Mouse (Mus musculus) retina, embryonic 14.5 days (tissue): ENCODE results near the gene Gbp2b.
A peak's percentile ranks its signal among the peaks of the same experiment; 100 is the strongest.
"Not testable (repeated sequence)": the region's sequence is repeated elsewhere in the genome, so short reads cannot be mapped to it uniquely, and the experiment has no call there.

ENCODE experiments used
- DNase-seq: peaks from one replicate; pipeline ENCODE4 v3.0.0-alpha.2; 2015; ENCODE audit warnings: low spot score

Gbp2b gene

GRCm38 (mm10) chr3:142620956-142621562, 26.4 kb downstream of the Gbp2b start:
- peak; percentile 12 for DNase-seq

- no peak for DNase-seq
Measured at GRCm38 (mm10) chr3:142630385-142630784, 35.7 kb downstream of the Gbp2b start.

DNA sequence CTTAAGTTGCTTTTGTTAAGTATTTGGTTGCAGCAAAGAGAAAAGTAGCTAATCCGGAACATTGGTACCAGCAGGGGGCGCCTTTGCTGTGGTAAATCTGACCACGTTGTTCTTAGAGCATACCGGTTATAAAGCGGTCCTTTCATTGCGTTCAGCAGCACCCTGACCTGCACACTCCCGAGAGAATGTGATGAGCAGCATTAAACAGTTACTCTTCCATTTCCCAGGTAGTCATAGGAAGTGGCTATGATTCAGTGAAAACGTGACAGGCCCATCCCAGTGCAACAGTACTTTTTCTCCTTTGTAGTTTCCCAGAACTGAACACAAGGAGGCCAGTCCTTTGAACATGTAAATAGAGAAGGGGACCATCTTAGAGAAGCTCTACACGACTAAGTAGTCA, 45.6 kb downstream of the Gbp2b start:
- peak; percentile 80 for DNase-seq

- peak; percentile 83 for DNase-seq
Measured at GRCm38 (mm10) chr3:142645949-142646348, 51.3 kb downstream of the Gbp2b start.

GRCm38 (mm10) chr3:142647836-142648235, 53.2 kb downstream of the Gbp2b start:
- DNase-seq, result not testable (repeated sequence)

DNA sequence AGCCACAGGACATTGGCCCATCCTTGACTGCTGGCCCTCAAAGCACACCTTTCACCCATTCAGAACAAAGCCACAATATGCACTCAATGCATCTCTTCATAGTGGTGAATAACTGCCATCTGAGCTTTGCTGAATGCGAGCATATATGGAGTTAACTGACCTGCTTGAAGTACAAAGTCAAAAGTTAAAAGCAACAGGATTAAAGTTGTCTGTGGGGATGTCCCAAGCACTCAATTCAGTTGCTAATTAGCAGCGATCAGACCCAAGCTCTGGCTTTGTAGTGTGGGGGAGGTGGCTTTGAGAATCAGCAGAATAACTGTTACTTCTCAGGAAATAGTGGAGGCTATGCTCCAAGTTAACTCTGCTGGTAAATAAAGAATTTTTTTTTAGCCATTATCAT, 55.6 kb downstream of the Gbp2b start:
- DNase-seq, result no peak

DNA sequence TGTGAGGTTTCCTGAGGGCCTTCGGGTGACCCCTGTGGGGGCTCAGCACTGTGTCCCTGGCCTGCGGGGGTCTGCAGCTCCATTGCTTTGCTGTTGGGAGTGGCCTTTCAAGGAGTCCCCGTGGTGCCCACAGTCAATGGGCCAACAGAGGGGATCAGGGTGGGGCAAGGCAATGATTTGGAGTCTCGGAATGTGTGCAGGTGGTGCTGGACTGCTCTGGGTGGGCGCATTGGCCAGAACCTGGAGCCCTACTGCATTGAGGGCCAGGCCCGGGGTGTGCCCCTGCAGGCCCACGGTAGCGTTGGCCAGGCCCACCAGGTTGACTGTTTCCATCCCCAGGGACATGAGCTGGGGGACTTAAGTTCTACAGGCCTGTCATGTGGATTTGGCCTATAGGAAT, 70.1 kb downstream of the Gbp2b start:
- no peak for DNase-seq
